Mouse (Mus musculus) neural tube, embryonic 14.5 days (tissue): ENCODE measurements at regions not wholly inside any gene's neighbourhood (a gene's known extent, or its start where the extent isn't known, plus 50 kb on each side); places are given as distances from the start of the nearest gene placed in this dataset.

Source experiments
- ATAC-seq: fragments of 200-750 bp; cut with Nextera tagmentation; 2 replicates; pipeline ENCODE4 v1.8.0; 2017; ENCODE audit warnings: low read depth, mild to moderate bottlenecking, moderate TSS enrichment, moderate library complexity
- H3K27ac ChIP-seq: fragments of 300-500 bp; sonication (generic); 2 replicates; pipeline ENCODE4 v1.5.1; 2014; ENCODE audit warnings: low read depth, mild to moderate bottlenecking, control low read depth, low read length, moderate library complexity, mixed read lengths
- H3K27me3 ChIP-seq: fragments of 300-500 bp; sonication (generic); 2 replicates; pipeline ENCODE4 v1.6.1; 2014; ENCODE audit warnings: low read length; ENCODE audit not compliant: control insufficient read depth, insufficient read depth
- H3K36me3 ChIP-seq: fragments of 300-500 bp; sonication (generic); 2 replicates; pipeline ENCODE4 v1.6.1; 2014; ENCODE audit warnings: low read length, mixed read lengths; ENCODE audit not compliant: control insufficient read depth, insufficient read depth
- H3K4me1 ChIP-seq: fragments of 300-500 bp; sonication (generic); 2 replicates; pipeline ENCODE4 v1.6.1; 2014; ENCODE audit warnings: low read length; ENCODE audit not compliant: control insufficient read depth, insufficient read depth
- H3K4me2 ChIP-seq: fragments of 300-500 bp; sonication (generic); 2 replicates; pipeline ENCODE4 v1.6.1; 2014; ENCODE audit warnings: mild to moderate bottlenecking, low read depth, low read length, control low read depth
- H3K4me3 ChIP-seq: fragments of 300-500 bp; sonication (generic); 2 replicates; pipeline ENCODE4 v1.5.1; 2014; ENCODE audit warnings: low read depth, low read length, control low read depth, mixed read lengths
- H3K9ac ChIP-seq: fragments of 300-500 bp; sonication (generic); replicated peaks from 2 replicates; pipeline ENCODE4 v1.6.1; 2014; ENCODE audit warnings: low read depth, mild to moderate bottlenecking, control low read depth, low read length, mixed read lengths
- H3K9me3 ChIP-seq: fragments of 300-500 bp; sonication (generic); 2 replicates; pipeline ENCODE4 v1.6.1; 2016; ENCODE audit warnings: low read length; ENCODE audit not compliant: control insufficient read depth
- WGBS: fragments of 180-500 bp; shearing (Covaris S2); extraction: QIAGEN DNeasy Blood & Tissue Kit; methylation state at CpG from one replicate; pipeline ENCODE4 v1.1.7; 2014; 5-methylcytosine and 5-hydroxymethylcytosine counted together

DNA sequence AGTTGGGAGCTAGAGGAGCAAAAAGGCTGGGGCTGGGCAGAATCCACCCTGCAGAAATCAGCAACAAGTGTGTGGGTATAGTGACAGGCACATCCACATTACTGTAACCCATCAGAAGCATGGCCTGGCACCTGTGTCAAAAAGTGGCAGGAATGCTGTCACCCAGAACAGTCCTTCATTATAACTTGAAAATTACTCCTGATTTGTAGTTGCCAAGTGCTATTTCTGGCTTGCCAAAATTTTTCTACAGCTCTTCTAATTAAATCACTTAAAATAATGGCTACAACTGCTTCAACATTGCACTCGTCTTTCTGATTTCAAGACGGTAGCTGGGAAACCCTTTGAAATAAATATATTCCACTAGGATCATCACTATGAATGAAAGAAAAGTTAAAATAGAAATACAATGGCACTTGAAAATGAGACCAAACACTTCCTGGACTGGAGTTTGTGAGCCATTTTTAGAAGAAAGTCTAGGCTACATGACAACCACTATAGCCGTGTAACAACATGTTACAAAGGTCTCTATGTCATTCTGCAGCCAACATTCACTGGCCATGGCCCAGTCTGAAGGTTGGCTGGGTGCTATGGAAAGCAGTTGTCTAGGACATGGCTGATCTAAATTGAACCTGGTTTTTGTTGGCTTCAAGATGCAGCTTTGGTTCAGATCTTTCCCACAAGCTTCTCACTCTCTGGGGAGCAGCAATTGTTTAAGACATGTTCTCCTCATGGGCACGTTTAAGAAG lies 190.6 kb upstream of the Tapt1 start:
- no peak overlapping the region for H3K4me2 ChIP-seq
- no peaks in the 10 kb centered on the region for H3K36me3 ChIP-seq
- H3K27me3 ChIP-seq = no peaks in the 10 kb centered on the region
- WGBS = 85% methylated on average over 4 of the region's 4 CpGs
- H3K4me1 ChIP-seq = no peaks in the 10 kb centered on the region
- H3K27ac ChIP-seq = no peak overlapping the region
- no peak overlapping the region for H3K4me3 ChIP-seq
- no peaks in the 10 kb centered on the region for H3K9me3 ChIP-seq
- no peak for ATAC-seq
- H3K9ac ChIP-seq = no peak overlapping the region

DNA sequence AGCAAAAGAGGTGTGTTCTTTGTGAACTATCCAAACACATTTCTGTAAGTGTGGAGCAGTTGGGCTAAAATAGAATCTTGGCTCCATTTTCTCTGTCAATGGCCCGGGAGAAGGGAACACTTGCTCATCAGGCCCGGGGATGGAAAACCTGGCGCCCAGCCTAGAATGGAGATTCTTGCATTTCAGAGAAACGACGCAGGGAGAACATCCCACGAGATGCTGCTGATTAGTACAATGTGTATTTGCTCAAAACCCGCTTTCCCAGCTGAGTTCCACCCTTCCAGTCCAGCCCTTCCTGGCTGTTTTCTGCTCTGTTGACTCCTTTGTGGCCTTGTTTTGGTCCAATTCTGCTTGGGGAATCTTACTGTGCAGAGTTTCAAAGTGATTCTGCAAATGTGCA lies 188.0 kb upstream of the Tapt1 start:
- Histone ChIP-seq H3K27me3 (no peaks in the 10 kb centered on the region), H3K27ac (no peak overlapping the region), H3K9me3 (no peaks in the 10 kb centered on the region), H3K4me3 (no peak overlapping the region), H3K4me2 (no peak overlapping the region), H3K36me3 (no peaks in the 10 kb centered on the region), H3K9ac (no peak overlapping the region), H3K4me1 (no peaks in the 10 kb centered on the region)
- ATAC-seq = peak; percentile 58; the same call in 1 of the 2 replicates
- 32% methylated on average over 7 of the region's 7 CpGs for WGBS

DNA sequence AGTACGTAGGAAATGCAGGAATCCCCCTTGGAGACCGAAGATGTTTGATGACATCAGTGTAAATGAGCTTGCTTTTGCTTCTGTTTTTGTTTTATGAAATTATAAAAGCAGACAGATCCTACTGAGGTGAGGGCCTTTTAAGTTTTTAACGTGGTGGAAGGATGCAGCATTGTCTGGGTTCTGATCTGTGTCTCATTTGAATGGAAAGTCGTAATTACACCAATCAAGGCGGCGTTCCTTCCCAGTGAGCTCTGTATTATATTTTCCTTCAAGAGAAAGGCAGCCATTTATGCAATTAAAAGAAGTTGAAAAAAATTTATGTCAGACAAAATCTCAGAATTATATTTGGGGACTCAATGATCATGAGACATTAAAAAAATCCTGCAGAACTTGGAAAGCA lies 176.9 kb upstream of the Tapt1 start:
- no peak for ATAC-seq
- H3K9ac ChIP-seq = no peak overlapping the region
- H3K36me3 ChIP-seq = no peaks in the 10 kb centered on the region
- no peaks in the 10 kb centered on the region for H3K4me1 ChIP-seq
- WGBS = 75% methylated on average over 6 of the region's 6 CpGs
- no peak overlapping the region for H3K4me2 ChIP-seq
- H3K27me3 ChIP-seq = no peaks in the 10 kb centered on the region
- H3K27ac ChIP-seq = no peak overlapping the region
- no peaks in the 10 kb centered on the region for H3K9me3 ChIP-seq
- no peak overlapping the region for H3K4me3 ChIP-seq

DNA sequence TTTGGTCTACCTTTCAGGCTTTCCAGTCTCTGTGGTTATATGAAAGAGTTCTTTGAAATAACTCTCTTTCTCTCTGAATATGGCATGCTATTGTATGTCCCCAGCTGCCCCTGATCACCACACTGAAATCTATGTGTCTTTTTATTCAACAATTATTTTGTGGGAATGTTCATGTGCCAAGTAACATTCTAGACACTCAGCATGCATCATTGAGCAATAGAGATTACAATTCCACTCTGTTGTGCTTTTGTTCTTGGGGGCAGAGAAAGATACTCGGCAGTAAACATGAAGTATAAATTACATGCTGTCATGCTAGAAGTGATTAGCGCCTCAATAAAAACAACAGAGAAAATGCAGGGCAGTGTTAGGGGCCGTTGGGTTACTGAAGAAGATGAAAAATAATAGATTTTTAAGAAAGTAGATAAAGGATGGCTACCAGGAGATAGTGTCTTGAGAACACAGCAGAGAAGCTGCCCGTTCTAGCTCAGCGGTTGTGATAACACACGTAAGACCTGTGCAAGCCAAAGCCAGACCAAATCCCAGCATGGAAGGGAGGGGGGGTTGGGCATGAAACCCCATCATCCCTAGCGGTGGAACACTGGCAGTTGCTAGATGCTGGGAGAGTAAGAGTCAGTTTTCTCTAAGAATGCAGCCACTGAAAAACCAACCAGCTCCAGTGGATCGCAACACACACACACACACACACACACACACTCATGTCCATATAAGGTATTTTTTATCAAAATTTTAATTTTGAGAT lies 174.3 kb upstream of the Tapt1 start:
- Histone ChIP-seq H3K9me3 (no peaks in the 10 kb centered on the region), H3K36me3 (no peaks in the 10 kb centered on the region), H3K4me2 (no peak overlapping the region), H3K27me3 (no peaks in the 10 kb centered on the region), H3K4me1 (no peaks in the 10 kb centered on the region), H3K27ac (no peak overlapping the region), H3K9ac (no peak overlapping the region), H3K4me3 (no peak overlapping the region)
- no peak for ATAC-seq
- WGBS = 50% methylated on average over 8 of the region's 8 CpGs

DNA sequence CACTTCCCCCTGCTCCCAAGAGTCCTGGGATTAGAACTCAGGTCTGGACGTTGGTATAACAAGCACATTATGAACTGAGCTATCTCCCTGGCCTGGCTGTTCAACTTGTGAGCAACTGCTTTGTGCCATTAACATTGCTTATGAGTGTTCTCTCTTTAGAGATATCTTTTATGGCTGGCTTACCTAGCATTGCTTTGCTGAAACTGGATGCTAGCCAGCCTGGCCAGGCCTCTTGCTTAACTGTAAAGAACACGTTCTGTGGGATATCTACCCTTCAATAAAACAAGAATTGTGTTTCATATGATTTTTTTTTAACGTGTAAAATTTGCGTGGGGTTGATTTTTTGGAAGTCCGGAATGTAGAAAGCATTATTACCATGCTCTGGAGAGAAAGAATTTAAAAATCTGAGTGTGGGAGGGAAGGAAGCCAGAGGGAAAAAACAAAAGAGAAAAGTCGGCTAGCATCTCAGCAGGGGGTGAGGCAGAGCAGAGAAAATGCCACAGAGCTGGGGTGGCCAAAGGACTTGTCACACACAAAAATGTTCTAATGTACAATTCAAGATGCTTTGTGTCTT lies 160.9 kb upstream of the Tapt1 start:
- Histone ChIP-seq H3K27me3 (no peaks in the 10 kb centered on the region), H3K36me3 (no peaks in the 10 kb centered on the region), H3K27ac (no peak overlapping the region), H3K9ac (no peak overlapping the region), H3K4me1 (no peaks in the 10 kb centered on the region), H3K4me2 (no peak overlapping the region), H3K4me3 (no peak overlapping the region), H3K9me3 (no peaks in the 10 kb centered on the region)
- 56% methylated on average over 6 of the region's 6 CpGs for WGBS
- ATAC-seq = no peak

DNA sequence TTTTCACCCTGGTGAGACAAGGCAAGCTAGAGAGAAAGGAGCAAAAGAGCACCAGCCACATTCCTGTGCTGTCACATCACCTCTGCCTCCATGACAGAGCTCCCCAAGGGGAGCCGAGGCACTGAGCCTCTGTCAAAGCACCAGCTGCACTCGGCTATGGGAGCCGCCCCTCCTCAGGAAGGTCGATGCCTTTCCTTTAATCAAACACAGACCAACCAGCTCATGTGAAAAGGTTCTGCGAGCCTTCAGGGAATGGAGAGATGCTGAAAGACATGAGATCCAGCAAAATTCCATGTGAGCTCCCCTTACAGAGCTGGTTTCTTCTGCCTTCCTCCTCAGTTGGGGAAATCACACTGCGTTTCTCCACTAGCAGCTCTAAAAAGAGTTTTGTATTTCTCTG lies 159.8 kb upstream of the Tapt1 start:
- no peaks in the 10 kb centered on the region for H3K9me3 ChIP-seq
- no peaks in the 10 kb centered on the region for H3K27me3 ChIP-seq
- H3K4me2 ChIP-seq = no peak overlapping the region
- no peak for ATAC-seq
- H3K4me1 ChIP-seq = no peaks in the 10 kb centered on the region
- H3K27ac ChIP-seq = no peak overlapping the region
- H3K4me3 ChIP-seq = no peak overlapping the region
- no peaks in the 10 kb centered on the region for H3K36me3 ChIP-seq
- H3K9ac ChIP-seq = no peak overlapping the region
- WGBS = 62% methylated on average over 6 of the region's 6 CpGs

DNA sequence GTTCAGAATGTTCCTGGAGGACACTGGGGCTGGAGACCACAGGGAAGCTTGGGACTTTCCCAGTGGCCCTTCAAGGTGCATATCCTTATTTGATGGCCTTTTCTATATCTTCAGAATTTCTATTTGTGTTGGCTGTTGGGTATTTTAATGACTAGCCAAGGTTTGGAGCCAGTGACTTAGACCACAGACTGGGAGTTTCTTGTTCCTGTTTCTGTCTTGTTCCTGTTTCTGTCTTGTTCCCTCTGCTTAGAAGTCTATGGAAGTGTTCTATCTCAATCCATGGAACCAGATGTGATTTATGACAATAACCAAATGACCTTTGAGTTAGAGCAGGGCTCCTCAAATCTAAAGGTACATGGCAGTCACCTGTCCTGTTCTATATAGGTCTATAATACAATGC lies 156.6 kb upstream of the Tapt1 start:
- no peak overlapping the region for H3K9ac ChIP-seq
- H3K27me3 ChIP-seq = no peaks in the 10 kb centered on the region
- H3K36me3 ChIP-seq = no peaks in the 10 kb centered on the region
- no peak for ATAC-seq
- H3K9me3 ChIP-seq = no peaks in the 10 kb centered on the region
- no peak overlapping the region for H3K4me3 ChIP-seq
- no peak overlapping the region for H3K4me2 ChIP-seq
- no peak overlapping the region for H3K27ac ChIP-seq
- H3K4me1 ChIP-seq = no peaks in the 10 kb centered on the region

DNA sequence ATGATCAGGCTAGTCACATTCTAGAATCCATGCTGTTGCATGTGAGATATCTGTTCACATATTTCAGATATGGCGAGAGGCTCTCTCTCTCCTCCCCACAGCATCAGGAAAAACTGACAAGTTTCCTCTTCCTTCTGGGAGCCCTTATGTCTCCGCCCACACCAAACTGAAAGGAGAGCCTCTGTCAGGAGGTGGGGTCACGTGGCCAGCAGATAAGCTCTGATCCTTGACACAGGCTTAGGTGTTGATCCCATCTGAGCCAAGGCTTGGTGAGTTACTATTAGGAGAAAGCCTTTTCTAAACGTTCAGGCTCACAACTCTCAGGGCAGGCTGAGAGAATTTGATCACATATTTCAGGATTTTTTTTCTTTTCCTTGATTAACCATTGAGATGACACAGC lies 143.6 kb upstream of the Tapt1 start:
- Histone ChIP-seq H3K4me1 (no peaks in the 10 kb centered on the region), H3K4me2 (no peak overlapping the region), H3K9me3 (no peaks in the 10 kb centered on the region), H3K4me3 (no peak overlapping the region), H3K27ac (no peak overlapping the region), H3K36me3 (no peaks in the 10 kb centered on the region), H3K9ac (no peak overlapping the region), H3K27me3 (no peaks in the 10 kb centered on the region)
- ATAC-seq = no peak
- 48% methylated on average over 4 of the region's 4 CpGs for WGBS

DNA sequence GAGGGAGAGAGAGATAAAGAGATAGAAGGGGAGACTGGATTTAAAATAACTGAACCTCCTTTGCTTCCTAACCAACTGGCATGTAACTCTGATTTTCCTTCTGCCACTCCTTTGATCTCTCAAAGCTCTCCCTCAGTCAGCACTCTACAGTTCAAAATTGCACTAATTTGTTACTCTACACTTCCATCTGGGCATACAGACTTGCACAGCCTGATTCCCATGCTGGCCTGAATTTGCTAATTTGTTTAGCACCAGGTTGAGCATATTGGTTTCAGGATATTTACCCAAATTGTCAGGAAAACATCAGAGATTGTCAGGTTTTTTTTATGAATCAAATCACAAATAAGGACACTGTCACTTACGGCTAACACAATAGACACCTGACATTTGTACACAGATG lies 125.9 kb upstream of the Tapt1 start:
- H3K27ac ChIP-seq = no peak overlapping the region
- H3K27me3 ChIP-seq = no peaks in the 10 kb centered on the region
- WGBS = 84% methylated on average over 1 of the region's 1 CpGs
- H3K4me1 ChIP-seq = no peaks in the 10 kb centered on the region
- H3K4me3 ChIP-seq = no peak overlapping the region
- no peak overlapping the region for H3K4me2 ChIP-seq
- H3K36me3 ChIP-seq = no peaks in the 10 kb centered on the region
- H3K9me3 ChIP-seq = no peaks in the 10 kb centered on the region
- no peak for ATAC-seq
- no peak overlapping the region for H3K9ac ChIP-seq
